Mouse (Mus musculus) G1E (cell line): ENCODE measurements around the gene Kif21a. TPM values are rescaled to one million over a fixed set of nuclear protein-coding genes. Genes with fewer than 3 reads are reported as not detected.

Source experiments
- ATAC-seq: 2 replicates; pipeline ENCODE4 v1.8.0; 2016; ENCODE audit warnings: mild to moderate bottlenecking; ENCODE audit not compliant: insufficient number of reproducible peaks, poor library complexity, low FRiP score, severe bottlenecking; ENCODE audit errors: extremely low read depth
- DNase-seq: peaks from one replicate; pipeline ENCODE4 v3.0.0; 2012; ENCODE audit warnings: low spot score
- H3K27me3 ChIP-seq: 2 replicates; pipeline ENCODE4 v1.6.1; 2012; ENCODE audit warnings: mild to moderate bottlenecking, low read length, inconsistent platforms; ENCODE audit not compliant: insufficient read depth
- H3K36me3 ChIP-seq: replicated peaks from 2 replicates; pipeline ENCODE3; 2012; ENCODE audit warnings: mild to moderate bottlenecking, inconsistent platforms
- H3K4me1 ChIP-seq: 2 replicates; pipeline ENCODE4 v1.6.1; 2012; ENCODE audit warnings: low read depth, low read length, inconsistent platforms, mixed read lengths; ENCODE audit not compliant: insufficient read depth
- H3K4me3 ChIP-seq: 2 replicates; pipeline ENCODE4 v1.5.1; 2012; ENCODE audit warnings: low read depth, mild to moderate bottlenecking, inconsistent platforms, low read length, moderate library complexity, mixed read lengths
- H3K9me3 ChIP-seq: replicated peaks from 2 replicates; pipeline ENCODE4 v1.6.1; 2012; ENCODE audit warnings: inconsistent platforms
- CTCF ChIP-seq: IDR thresholded peaks from 2 replicates; pipeline ENCODE4 v1.5.1; 2012; ENCODE audit warnings: low read depth, low read length, inconsistent platforms, mixed read lengths
- GATA1 ChIP-seq: IDR thresholded peaks from 2 replicates; pipeline ENCODE4 v1.6.1; 2012; ENCODE audit warnings: borderline replicate concordance, low read length, inconsistent platforms, mixed read lengths
- GATA2 ChIP-seq: IDR thresholded peaks from 2 replicates; pipeline ENCODE4 v1.6.1; 2012; ENCODE audit warnings: low read depth, low read length, inconsistent platforms, borderline replicate concordance
- POLR2AphosphoS5 ChIP-seq: IDR thresholded peaks from 2 replicates; pipeline ENCODE4 v1.6.1; 2012; ENCODE audit warnings: low read depth, low read length, inconsistent platforms; ENCODE audit not compliant: insufficient replicate concordance
- TAL1 ChIP-seq: conservative IDR thresholded peaks from 2 replicates; pipeline ENCODE4 v1.6.1; 2012; ENCODE audit warnings: low read depth, low read length, inconsistent platforms, mixed read lengths
- polyA plus RNA-seq: library from polyadenylated mRNA; stranded (reverse); fragments of >175 nt; gene quantifications from 2 replicates; pipeline ENCODE4 v1.2.3, GENCODE M21; 2012
- total RNA-seq, 2 experiments: library from RNA; stranded (forward) in 1 of 2; stranded (reverse) in 1 of 2; fragments of 200-1000 nt in 1 of 2; fragments of >200 nt in 1 of 2; fragmentation: Nextera tagmentation in 1 of 2; gene quantifications; 2 replicates each; pipeline ENCODE4 v1.2.3; 2014 to 2017

The Kif21a gene
- total and polyA plus RNA-seq, 3 experiments = not detected

- peaks cover 29% of the 10 kb centered on the region for H3K9me3 ChIP-seq
- DNase-seq = no peak
- ATAC-seq = no peak
Observed at GRCm38 (mm10) chr15:90960831-90961554, 88.8 kb downstream of the Kif21a start.

GRCm38 (mm10) chr15:90951383-90951782 lies 98.4 kb downstream of the Kif21a start:
- no peak for ATAC-seq
- no peak for DNase-seq

More at GRCm38 (mm10) chr15:90960831-90961554, 88.8 kb downstream of the Kif21a start:
- Histone ChIP-seq H3K36me3 (no peaks in the 10 kb centered on the region), H3K27me3 (no peaks in the 10 kb centered on the region), H3K4me3 (no peak overlapping the region), H3K4me1 (no peaks in the 10 kb centered on the region)
- no peak for TF ChIP-seq POLR2AphosphoS5
- TF ChIP-seq CTCF = no peak
- no peak for TF ChIP-seq GATA1
- no peak for TF ChIP-seq TAL1
- TF ChIP-seq GATA2 = no peak

GRCm38 (mm10) chr15:90938469-90938868 lies 111.3 kb downstream of the Kif21a start:
- Histone ChIP-seq H3K36me3 (no peaks in the 10 kb centered on the region), H3K9me3 (peaks cover 34% of the 10 kb centered on the region), H3K4me1 (no peaks in the 10 kb centered on the region), H3K27me3 (no peaks in the 10 kb centered on the region), H3K4me3 (no peak overlapping the region)
- TF ChIP-seq GATA1 (no peak), CTCF (no peak), POLR2AphosphoS5 (no peak), GATA2 (no peak), TAL1 (no peak)
- no peak for ATAC-seq
- no peak for DNase-seq

More at GRCm38 (mm10) chr15:90951383-90951782, 98.4 kb downstream of the Kif21a start:
- TF ChIP-seq GATA1 (no peak), CTCF (no peak), TAL1 (no peak), GATA2 (no peak), POLR2AphosphoS5 (no peak)
- Histone ChIP-seq H3K27me3 (no peaks in the 10 kb centered on the region), H3K4me1 (no peaks in the 10 kb centered on the region), H3K4me3 (no peak overlapping the region), H3K36me3 (no peaks in the 10 kb centered on the region), H3K9me3 (peaks cover 31% of the 10 kb centered on the region)

- Histone ChIP-seq H3K9me3 (peaks cover 25% of the 10 kb centered on the region), H3K27me3 (no peaks in the 10 kb centered on the region), H3K4me1 (no peaks in the 10 kb centered on the region), H3K4me3 (no peak overlapping the region), H3K36me3 (no peaks in the 10 kb centered on the region)
- TF ChIP-seq POLR2AphosphoS5 (no peak), GATA1 (no peak), GATA2 (no peak), TAL1 (no peak), CTCF (no peak)
- no peak for ATAC-seq
- DNase-seq = no peak
Observed at GRCm38 (mm10) chr15:90935579-90935978, 114.2 kb downstream of the Kif21a start.

- H3K27me3 ChIP-seq = no peaks in the 10 kb centered on the region
- no peak overlapping the region for H3K4me3 ChIP-seq
- TF ChIP-seq POLR2AphosphoS5 = no peak
- no peak for TF ChIP-seq GATA1
- no peak for ATAC-seq
- no peaks in the 10 kb centered on the region for H3K4me1 ChIP-seq
- peaks cover 17% of the 10 kb centered on the region for H3K9me3 ChIP-seq
- no peak for DNase-seq
- H3K36me3 ChIP-seq = no peaks in the 10 kb centered on the region
Observed at GRCm38 (mm10) chr15:90931451-90931850, 118.3 kb downstream of the Kif21a start.

GRCm38 (mm10) chr15:90929043-90929442 lies 120.7 kb downstream of the Kif21a start:
- Histone ChIP-seq H3K27me3 (no peaks in the 10 kb centered on the region), H3K9me3 (peaks cover 7% of the 10 kb centered on the region; the same call in 1 of the 2 replicates), H3K36me3 (no peaks in the 10 kb centered on the region), H3K4me1 (no peaks in the 10 kb centered on the region), H3K4me3 (no peak overlapping the region)
- TF ChIP-seq POLR2AphosphoS5 (no peak), GATA2 (no peak), GATA1 (no peak), CTCF (no peak), TAL1 (no peak)
- DNase-seq = no peak
- no peak for ATAC-seq
